7 mouse cellular contexts compared by ENCODE assay signal in the genomic region with DNA sequence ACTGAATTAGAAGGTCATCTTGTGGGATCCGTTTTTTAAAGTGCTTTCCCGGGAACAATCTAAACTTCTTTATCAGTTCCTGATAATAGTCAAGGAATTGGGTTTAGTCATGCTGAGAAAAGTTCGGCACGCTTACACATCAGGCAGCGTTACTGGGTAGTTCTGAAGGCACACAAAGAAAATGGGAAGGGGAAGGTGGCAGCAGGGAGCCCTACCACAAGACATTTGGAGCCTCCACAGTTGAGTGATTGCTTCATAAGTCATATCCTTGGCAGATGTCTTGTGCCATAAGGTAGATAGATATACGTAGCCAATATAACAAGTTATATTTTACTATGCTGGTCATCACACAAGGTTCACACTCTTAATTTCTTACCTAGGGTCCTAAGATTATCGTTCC. TPM values are rescaled to one million over a fixed set of nuclear protein-coding genes. Genes with fewer than 3 reads are reported as not detected.
DNase-seq lines count a peak whose midpoint lies in the region; ATAC-seq and TF ChIP-seq lines count a peak whose summit lies in the region.

No protein-coding gene starts in this region.

- H3K9ac ChIP-seq in forebrain, embryonic 11.5 days (ENCODE audit: low read length) = peak overlapping the region; percentile 70
- H3K9ac ChIP-seq in liver, embryonic 12.5 days = peak overlapping the region; percentile 84

- no peak for DNase-seq in testis, postnatal 14 days (ENCODE audit: low spot score)
- no peak for DNase-seq in forebrain, embryonic 11.5 days (ENCODE audit: low spot score)
- no peak for DNase-seq in ovary, adult 18-20 months (ENCODE audit: low spot score)
- DNase-seq in right cerebral cortex, postnatal 4 days = no peak

- H3K4me1 ChIP-seq in testis, adult 2 months (ENCODE audit: control insufficient read depth, insufficient read depth, low read length) = no peaks in the 10 kb centered on the region
- no peaks in the 10 kb centered on the region for H3K4me1 ChIP-seq in forebrain, embryonic 11.5 days (replicated peaks; ENCODE audit: control insufficient read depth, insufficient read depth, low read length)
- H3K4me1 ChIP-seq in liver, embryonic 12.5 days = peaks cover 28% of the 10 kb centered on the region
- H3K4me1 ChIP-seq in small intestine, adult 2 months (ENCODE audit: control insufficient read depth, insufficient read depth, insufficient read length, low read length) = no peaks in the 10 kb centered on the region

- TF ChIP-seq CTCF in testis, adult 2 months (IDR thresholded peaks at IDR 0.05; ENCODE audit: control insufficient read depth, insufficient read depth, insufficient replicate concordance, low read depth, low read length) = no peak
- no peak for TF ChIP-seq CTCF in small intestine, adult 2 months (IDR thresholded peaks at IDR 0.05; ENCODE audit: extremely low read depth, insufficient read length, insufficient replicate concordance, low read depth, low read length)

- peak overlapping the region; percentile 81 for H3K4me3 ChIP-seq in testis, adult 2 months (ENCODE audit: control insufficient read depth, low read depth, low read length)
- peak overlapping the region; percentile 58 for H3K4me3 ChIP-seq in forebrain, embryonic 11.5 days (ENCODE audit: low read depth, low read length)
- peak overlapping the region; percentile 73 for H3K4me3 ChIP-seq in liver, embryonic 12.5 days
- H3K4me3 ChIP-seq in small intestine, adult 2 months (ENCODE audit: low read depth, low read length) = peak overlapping the region; percentile 71

- H3K4me2 ChIP-seq in forebrain, embryonic 11.5 days (ENCODE audit: low read depth, low read length, severe bottlenecking) = peak overlapping the region; percentile 58
- H3K4me2 ChIP-seq in liver, embryonic 12.5 days = peak overlapping the region; percentile 86

- H3K27me3 ChIP-seq in testis, adult 2 months (ENCODE audit: control insufficient read depth, insufficient read depth, low read length) = no peaks in the 10 kb centered on the region
- no peaks in the 10 kb centered on the region for H3K27me3 ChIP-seq in forebrain, embryonic 11.5 days (ENCODE audit: control insufficient read depth, insufficient read depth, low read length)
- H3K27me3 ChIP-seq in liver, embryonic 12.5 days (replicated peaks) = no peaks in the 10 kb centered on the region
- no peaks in the 10 kb centered on the region for H3K27me3 ChIP-seq in small intestine, adult 2 months (ENCODE audit: control insufficient read depth, insufficient read depth, low read length)

- H3K27ac ChIP-seq in testis, adult 2 months (ENCODE audit: control insufficient read depth, insufficient read depth, low read depth, low read length) = peak overlapping the region; percentile 86
- peak overlapping the region; percentile 91 for H3K27ac ChIP-seq in forebrain, embryonic 11.5 days (ENCODE audit: low read depth, low read length)
- H3K27ac ChIP-seq in liver, embryonic 12.5 days = peak overlapping the region; percentile 97
- peak overlapping the region; percentile 97 for H3K27ac ChIP-seq in small intestine, adult 2 months (ENCODE audit: insufficient read depth, low read depth, low read length)

- H3K36me3 ChIP-seq in testis, adult 2 months (ENCODE audit: control insufficient read depth, insufficient read depth, low read length) = no peaks in the 10 kb centered on the region
- peaks cover 3% of the 10 kb centered on the region; the same call in 1 of the 2 replicates for H3K36me3 ChIP-seq in forebrain, embryonic 11.5 days (ENCODE audit: control insufficient read depth, insufficient read depth, low read length)
- H3K36me3 ChIP-seq in liver, embryonic 12.5 days = peaks cover 26% of the 10 kb centered on the region
- H3K36me3 ChIP-seq in small intestine, adult 2 months (ENCODE audit: control insufficient read depth, insufficient read depth, low read length) = peaks cover 2% of the 10 kb centered on the region; the same call in 1 of the 2 replicates

- TF ChIP-seq POLR2A in testis, adult 2 months (IDR thresholded peaks at IDR 0.05; ENCODE audit: control insufficient read depth, low read depth, low read length) = no peak
- no peak for TF ChIP-seq POLR2A in small intestine, adult 2 months (IDR thresholded peaks at IDR 0.05; ENCODE audit: low read depth, low read length)

- ATAC-seq in forebrain, embryonic 11.5 days (replicated peaks; ENCODE audit: low FRiP score) = no peak
- ATAC-seq in liver, embryonic 12.5 days = no peak

- WGBS in forebrain, embryonic 11.5 days = 30% methylated on average over 7 of the region's 7 CpGs
- 20% methylated on average over 7 of the region's 7 CpGs for WGBS in liver, embryonic 12.5 days (ENCODE audit: insufficient replicate concordance)
- 8% methylated on average over 7 of the region's 7 CpGs for WGBS in small intestine, adult 2 months

- no peaks in the 10 kb centered on the region for H3K9me3 ChIP-seq in forebrain, embryonic 11.5 days (ENCODE audit: control insufficient read depth, low read length)
- no peaks in the 10 kb centered on the region for H3K9me3 ChIP-seq in liver, embryonic 12.5 days (replicated peaks)

RNA-seq across cellular contexts. Expression of a gene that starts 0.8 kb away (rescaled TPM):
- polyA plus RNA-seq in testis, adult 2 months (2012; rRNA removed) = 0.47 TPM in 2 replicates
- polyA plus RNA-seq in forebrain, embryonic 11.5 days (2014; fragmentation: Nextera tagmentation; extraction: Ambion mirVana) = 51.3 and 58.5 TPM in 2 replicates
- polyA plus RNA-seq in liver, embryonic 12.5 days (2016; fragmentation: Nextera tagmentation; extraction: Ambion mirVana) = 39.1 and 40.5 TPM in 2 replicates
- 0.24 and 0.39 TPM in 2 replicates for polyA plus RNA-seq in small intestine, adult 2 months (2012; rRNA removed)

Comparison
In these comparisons a context has a peak if more than half of its experiments do, and no peak if none do; other contexts are left out.
1. RNA of a gene that starts 0.8 kb away (polyA plus RNA-seq): 51.3 to 58.5 TPM in forebrain, embryonic 11.5 days and 39.1 to 40.5 TPM in liver, embryonic 12.5 days; 0.47 TPM in testis, adult 2 months and 0.24 to 0.39 TPM in small intestine, adult 2 months; every median in the first group is over 10 times any median in the second.
2. Peak in every context shown above with its lines, with median percentiles within 50 percentile points of each other: H3K27ac ChIP-seq and H3K4me3 ChIP-seq.